In the genomic region with DNA sequence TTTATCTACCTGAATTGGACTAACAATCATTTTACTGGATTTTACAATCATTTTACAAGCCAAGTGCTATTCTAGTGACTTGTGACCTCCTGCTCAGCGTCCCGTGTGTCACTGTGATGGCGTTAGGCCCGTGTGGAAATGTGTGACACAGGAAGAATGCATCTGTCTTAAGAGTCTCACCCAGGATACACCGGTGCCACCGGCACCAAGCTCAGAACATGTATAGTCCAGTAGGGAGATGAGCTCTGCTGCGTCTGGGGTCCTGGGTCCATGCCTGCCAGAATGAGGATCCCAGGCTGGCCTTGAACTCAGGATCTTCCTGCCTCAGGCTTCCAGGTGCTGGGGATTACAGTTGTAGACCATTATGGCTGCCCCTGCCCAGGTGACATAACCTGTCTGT, we compare ENCODE assay signal across 10 mouse cellular contexts. TPM values are rescaled to one million over a fixed set of nuclear protein-coding genes. Genes with fewer than 3 reads are reported as not detected.
A peak's percentile ranks its signal among the peaks of the same experiment; 100 is the strongest.
DNase-seq lines count a peak whose midpoint lies in the region; ATAC-seq and TF ChIP-seq lines count a peak whose summit lies in the region.
"Had no signal": no experiment of that assay in that cellular context is flagged by ENCODE, and none has a peak within 500 bp of the region (broad histone marks: within the 10 kb centered on the region; RNA-seq: fewer than 3 reads in every experiment).

No protein-coding gene starts in this region.

- intact Hi-C loops in heart, postnatal 10 days (cut with DNase I) = loop anchor here (1.0 kb wide), 1 partner anchor 36 kb away; no protein-coding TSS in a partner anchor
- intact Hi-C loops in left cerebral cortex, adult 2 months (cut with DNase I) = no loop called here

- H3K36me3 ChIP-seq in embryonic facial prominence, embryonic 12.5 days = no peaks in the 10 kb centered on the region; the same call in 1 of the 2 replicates
- peaks cover 5% of the 10 kb centered on the region; the same call in 1 of the 2 replicates for H3K36me3 ChIP-seq in hindbrain, postnatal 0 days (ENCODE audit: insufficient read depth, low read length)

- H3K4me2 ChIP-seq in embryonic facial prominence, embryonic 12.5 days (replicated peaks) = peak overlapping the region; percentile 83
- no peak overlapping the region for H3K4me2 ChIP-seq in hindbrain, postnatal 0 days (ENCODE audit: low read depth, low read length)

- peak overlapping the region; percentile 99 for H3K27ac ChIP-seq in left cerebral cortex, adult 2 months
- peak overlapping the region; percentile 68 for H3K27ac ChIP-seq in embryonic facial prominence, embryonic 12.5 days
- no peak overlapping the region for H3K27ac ChIP-seq in hindbrain, postnatal 0 days

- H3K9ac ChIP-seq in embryonic facial prominence, embryonic 12.5 days = no peak overlapping the region
- H3K9ac ChIP-seq in hindbrain, postnatal 0 days (replicated peaks; ENCODE audit: low read length) = peak overlapping the region; percentile 17; the same call in 1 of the 2 replicates

- H3K27me3 ChIP-seq in embryonic facial prominence, embryonic 12.5 days = no peaks in the 10 kb centered on the region
- no peaks in the 10 kb centered on the region for H3K27me3 ChIP-seq in hindbrain, postnatal 0 days (ENCODE audit: insufficient read depth, low read length)

- H3K4me3 ChIP-seq in left cerebral cortex, adult 2 months = peak overlapping the region; percentile 100
- no peak overlapping the region for H3K4me3 ChIP-seq in embryonic facial prominence, embryonic 12.5 days
- H3K4me3 ChIP-seq in hindbrain, postnatal 0 days (ENCODE audit: low read length) = no peak overlapping the region

- ATAC-seq in embryonic facial prominence, embryonic 12.5 days (ENCODE audit: insufficient number of reproducible peaks, insufficient read depth, low FRiP score, low TSS enrichment) = no peak
- no peak for ATAC-seq in hindbrain, postnatal 0 days

- H3K9me3 ChIP-seq in embryonic facial prominence, embryonic 12.5 days = no peaks in the 10 kb centered on the region
- H3K9me3 ChIP-seq in hindbrain, postnatal 0 days (ENCODE audit: low read length) = no peaks in the 10 kb centered on the region

- DNase-seq in heart, adult 11 months = peak; percentile 95
- no peak for DNase-seq in heart, postnatal 10 days
- DNase-seq in left cerebral cortex, adult 2 months (ENCODE audit: extremely low spot score in 1 of 2, low spot score in 2 of 2) = no peak
- DNase-seq in left cerebral cortex, adult 11 months (ENCODE audit: low spot score) = no peak
- DNase-seq in hindbrain, postnatal 0 days (ENCODE audit: low spot score) = no peak
- DNase-seq in urinary bladder, adult 2 months (ENCODE audit: low spot score) = no peak
- no peak for DNase-seq in ovary, postnatal 14 days (ENCODE audit: low spot score)
- DNase-seq: spleen, adult 18-20 months; thymus, postnatal 36 days had no signal

- 85% methylated on average over 7 of the region's 7 CpGs for WGBS in embryonic facial prominence, embryonic 12.5 days
- WGBS in hindbrain, postnatal 0 days = 82% methylated on average over 7 of the region's 7 CpGs

- H3K4me1 ChIP-seq in embryonic facial prominence, embryonic 12.5 days = peaks cover 75% of the 10 kb centered on the region
- peaks cover 43% of the 10 kb centered on the region for H3K4me1 ChIP-seq in hindbrain, postnatal 0 days (ENCODE audit: insufficient read depth, low read length)

- TF ChIP-seq CTCF in left cerebral cortex, adult 2 months (IDR thresholded peaks at IDR 0.05) = no peak
- no peak for TF ChIP-seq CTCF in hindbrain, postnatal 0 days (IDR thresholded peaks at IDR 0.05; ENCODE audit: low read depth)

RNA-seq across cellular contexts. Expression of gene Sec14l1, which starts 2.8 kb away (rescaled TPM):
- total RNA-seq in heart, postnatal 10 days (2021) = 10 to 100 TPM; 79.2 to 91.1 TPM
- total RNA-seq in left cerebral cortex, adult 2 months (2021) = 100 to 1,000 TPM; 198 to 229 TPM
- 55.6 and 61.0 TPM in 2 replicates for polyA plus RNA-seq in embryonic facial prominence, embryonic 12.5 days (2016; fragmentation: Nextera tagmentation; extraction: Ambion mirVana)
- total RNA-seq in hindbrain, postnatal 0 days (2014; rRNA removed) = 69.1 and 74.1 TPM in 2 replicates
- 47.0 and 47.3 TPM in 2 replicates for polyA plus RNA-seq in hindbrain, postnatal 0 days (2015; fragmentation: Nextera tagmentation; extraction: Ambion mirVana)
- 65.1 and 67.2 TPM in 2 replicates for polyA plus RNA-seq in urinary bladder, adult 2 months (2012; rRNA removed)
